ENCODE assay signal across 8 mouse cellular contexts in genomic region chr2:26525355-26526018, GRCm38 (mm10). TPM values are rescaled to one million over a fixed set of nuclear protein-coding genes. Genes with fewer than 3 reads are reported as not detected.
DNase-seq lines count a peak whose midpoint lies in the region; ATAC-seq lines count a peak whose summit lies in the region.

No protein-coding gene starts in this region.

- H3K27me3 ChIP-seq in midbrain, embryonic 13.5 days: no peaks in the 10 kb centered on the region
- H3K27me3 ChIP-seq in midbrain, embryonic 14.5 days (ENCODE audit: control insufficient read depth, insufficient read depth, low read length): no peaks in the 10 kb centered on the region
- no peaks in the 10 kb centered on the region for H3K27me3 ChIP-seq in hindbrain, embryonic 12.5 days
- no peaks in the 10 kb centered on the region for H3K27me3 ChIP-seq in limb, embryonic 15.5 days

- H3K9me3 ChIP-seq in midbrain, embryonic 13.5 days: no peaks in the 10 kb centered on the region
- no peaks in the 10 kb centered on the region for H3K9me3 ChIP-seq in midbrain, embryonic 14.5 days (ENCODE audit: control insufficient read depth, low read length)
- H3K9me3 ChIP-seq in hindbrain, embryonic 12.5 days (replicated peaks): no peaks in the 10 kb centered on the region
- H3K9me3 ChIP-seq in limb, embryonic 15.5 days: no peaks in the 10 kb centered on the region

- H3K9ac ChIP-seq in midbrain, embryonic 13.5 days (replicated peaks): no peak overlapping the region
- no peak overlapping the region for H3K9ac ChIP-seq in midbrain, embryonic 14.5 days (replicated peaks; ENCODE audit: low read length)
- H3K9ac ChIP-seq in hindbrain, embryonic 12.5 days: 0 out of 2 replicates have a peak overlapping the region, but pooled peaks have one; percentile 18
- no peak overlapping the region for H3K9ac ChIP-seq in limb, embryonic 15.5 days

- peaks cover 5% of the 10 kb centered on the region; the same call in 1 of the 2 replicates for H3K4me1 ChIP-seq in midbrain, embryonic 13.5 days (replicated peaks)
- H3K4me1 ChIP-seq in midbrain, embryonic 14.5 days (ENCODE audit: control insufficient read depth, insufficient read depth, low read length): no peaks in the 10 kb centered on the region
- H3K4me1 ChIP-seq in hindbrain, embryonic 12.5 days: peaks cover 25% of the 10 kb centered on the region
- peaks cover 48% of the 10 kb centered on the region for H3K4me1 ChIP-seq in limb, embryonic 15.5 days

- H3K4me2 ChIP-seq in midbrain, embryonic 13.5 days (replicated peaks): no peak overlapping the region
- H3K4me2 ChIP-seq in midbrain, embryonic 14.5 days (ENCODE audit: low read length): no peak overlapping the region
- H3K4me2 ChIP-seq in hindbrain, embryonic 12.5 days (replicated peaks): no peak overlapping the region
- H3K4me2 ChIP-seq in limb, embryonic 15.5 days: no peak overlapping the region

- H3K36me3 ChIP-seq in midbrain, embryonic 13.5 days: no peaks in the 10 kb centered on the region
- no peaks in the 10 kb centered on the region for H3K36me3 ChIP-seq in midbrain, embryonic 14.5 days (ENCODE audit: control insufficient read depth, insufficient read depth, low read length)
- H3K36me3 ChIP-seq in hindbrain, embryonic 12.5 days: no peaks in the 10 kb centered on the region
- no peaks in the 10 kb centered on the region for H3K36me3 ChIP-seq in limb, embryonic 15.5 days

- peak; percentile 34; the same call in 1 of the 2 replicates for ATAC-seq in midbrain, embryonic 13.5 days
- ATAC-seq in midbrain, embryonic 14.5 days (ENCODE audit: low FRiP score, low TSS enrichment): no peak
- ATAC-seq in hindbrain, embryonic 12.5 days (ENCODE audit: low FRiP score): peak; percentile 38; the same call in 1 of the 2 replicates
- peak; percentile 71; the same call in 1 of the 2 replicates for ATAC-seq in limb, embryonic 15.5 days (ENCODE audit: insufficient number of reproducible peaks, low FRiP score, low TSS enrichment, low read depth)
- ATAC-seq in CD4-positive, CD25-positive, alpha-beta regulatory T cell, adult 4 months: no peak

- WGBS in midbrain, embryonic 13.5 days: 49% methylated on average over 9 of the region's 9 CpGs
- 46% methylated on average over 9 of the region's 9 CpGs for WGBS in midbrain, embryonic 14.5 days
- 35% methylated on average over 9 of the region's 9 CpGs for WGBS in hindbrain, embryonic 12.5 days
- WGBS in limb, embryonic 15.5 days: 20% methylated on average over 9 of the region's 9 CpGs

- no peak overlapping the region for H3K4me3 ChIP-seq in midbrain, embryonic 13.5 days (replicated peaks)
- H3K4me3 ChIP-seq in midbrain, embryonic 14.5 days (replicated peaks; ENCODE audit: low read depth, low read length): no peak overlapping the region
- no peak overlapping the region for H3K4me3 ChIP-seq in hindbrain, embryonic 12.5 days
- H3K4me3 ChIP-seq in limb, embryonic 15.5 days: no peak overlapping the region

- no peak for DNase-seq in midbrain, embryonic 14.5 days
- DNase-seq in frontal cortex, postnatal 14 days (ENCODE audit: low spot score in 2 of 2): peak; percentile 25 to 43
- DNase-seq in right cerebral cortex, postnatal 10 days (ENCODE audit: low spot score in 2 of 2): peak; percentile 49 to 50
- no peak for DNase-seq in layer of hippocampus, adult 11-12 months (ENCODE audit: low spot score)

- peak overlapping the region; percentile 21; the same call in 1 of the 2 replicates for H3K27ac ChIP-seq in midbrain, embryonic 13.5 days
- no peak overlapping the region for H3K27ac ChIP-seq in midbrain, embryonic 14.5 days (replicated peaks; ENCODE audit: low read depth, low read length)
- H3K27ac ChIP-seq in hindbrain, embryonic 12.5 days: 0 out of 2 replicates have a peak overlapping the region, but pooled peaks have one; percentile 55
- peak overlapping the region; percentile 79 for H3K27ac ChIP-seq in limb, embryonic 15.5 days

RNA-seq across cellular contexts. Expression of gene Notch1, which starts 9.0 kb away (rescaled TPM):
- polyA plus RNA-seq in midbrain, embryonic 13.5 days (2015; fragmentation: Nextera tagmentation; extraction: Ambion mirVana): 21.4 and 27.9 TPM in 2 replicates
- 22.0 and 33.9 TPM in 2 replicates for polyA plus RNA-seq in midbrain, embryonic 14.5 days (2014; fragmentation: Nextera tagmentation; extraction: Ambion mirVana)
- 38.0 and 41.0 TPM in 2 replicates for polyA plus RNA-seq in hindbrain, embryonic 12.5 days (2016; fragmentation: Nextera tagmentation; extraction: Ambion mirVana)
- 23.1 and 24.3 TPM in 2 replicates for polyA plus RNA-seq in limb, embryonic 15.5 days (2015; fragmentation: Nextera tagmentation; extraction: Ambion mirVana)
- 10 to 100 TPM; 21.9 to 33.0 TPM for polyA plus RNA-seq in CD4-positive, CD25-positive, alpha-beta regulatory T cell, adult 4 months (2017; shearing (Covaris generic))

RNA-seq across cellular contexts. Expression of gene Egfl7, which starts 54.3 kb away (rescaled TPM):
- 44.9 and 55.9 TPM in 2 replicates for polyA plus RNA-seq in midbrain, embryonic 13.5 days (2015; fragmentation: Nextera tagmentation; extraction: Ambion mirVana)
- 36.7 and 51.1 TPM in 2 replicates for polyA plus RNA-seq in midbrain, embryonic 14.5 days (2014; fragmentation: Nextera tagmentation; extraction: Ambion mirVana)
- 61.4 and 72.1 TPM in 2 replicates for polyA plus RNA-seq in hindbrain, embryonic 12.5 days (2016; fragmentation: Nextera tagmentation; extraction: Ambion mirVana)
- polyA plus RNA-seq in limb, embryonic 15.5 days (2015; fragmentation: Nextera tagmentation; extraction: Ambion mirVana): 107 and 122 TPM in 2 replicates
- polyA plus RNA-seq in CD4-positive, CD25-positive, alpha-beta regulatory T cell, adult 4 months (2017; shearing (Covaris generic)): not detected

Comparison
In these comparisons a context has a peak if more than half of its experiments do, and no peak if none do; other contexts are left out.
1. ATAC-seq: peak in midbrain, embryonic 13.5 days (single experiment), hindbrain, embryonic 12.5 days (single experiment) and limb, embryonic 15.5 days (single experiment); none in midbrain, embryonic 14.5 days (single experiment) and CD4-positive, CD25-positive, alpha-beta regulatory T cell, adult 4 months (single experiment).
2. DNase-seq: peak in frontal cortex, postnatal 14 days (2 of 2) and right cerebral cortex, postnatal 10 days (2 of 2); none in midbrain, embryonic 14.5 days (single experiment) and layer of hippocampus, adult 11-12 months (single experiment).
3. RNA of gene Egfl7, which starts 54.3 kb away (polyA plus RNA-seq): 107 to 122 TPM in limb, embryonic 15.5 days, 61.4 to 72.1 TPM in hindbrain, embryonic 12.5 days, 44.9 to 55.9 TPM in midbrain, embryonic 13.5 days and 36.7 to 51.1 TPM in midbrain, embryonic 14.5 days; not detected in CD4-positive, CD25-positive, alpha-beta regulatory T cell, adult 4 months; every median in the first group is over 10 times any median in the second.